Comparison of ENCODE assay signal across 12 mouse cellular contexts in genomic region chr3:104356106-104356505, GRCm38 (mm10).
DNase-seq lines count a peak whose midpoint lies in the region.
"Had no signal": no experiment of that assay in that cellular context is flagged by ENCODE, and none has a peak within 500 bp of the region (broad histone marks: within the 10 kb centered on the region; RNA-seq: fewer than 3 reads in every experiment).

No protein-coding gene starts in this region.

- DNase-seq in brain, adult 2 months (ENCODE audit: low read depth, low spot score), result peak; percentile 92
- DNase-seq in cerebellum, adult 18-20 months, result peak; percentile 76 to 90
- peak; percentile 89 for DNase-seq in cerebellum, adult 9-11 months
- DNase-seq in cerebellum, postnatal 36 days, result peak; percentile 77 to 79
- no peak for DNase-seq in frontal cortex, postnatal 36 days (ENCODE audit: low spot score in 2 of 2)
- DNase-seq in heart, adult 9 months (ENCODE audit: low spot score in 2 of 2), result no peak
- DNase-seq in lung, postnatal 36 days, result no peak
- DNase-seq: adrenal gland, postnatal 14 days; gastrocnemius, postnatal 10 days; heart, adult 18-20 months; heart, postnatal 14 days; kidney, adult 11 months had no signal

Comparison
In these comparisons a context has a peak if more than half of its experiments do, and no peak if none do; other contexts are left out.
1. DNase-seq: peak in brain, adult 2 months (single experiment), cerebellum, adult 18-20 months (2 of 2), cerebellum, adult 9-11 months (single experiment) and cerebellum, postnatal 36 days (2 of 2); none in frontal cortex, postnatal 36 days (0 of 2), heart, adult 9 months (0 of 2) and lung, postnatal 36 days (single experiment).